Mouse (Mus musculus): ENCODE measurements around the gene Supt6. TPM values are rescaled to one million over a fixed set of nuclear protein-coding genes. Genes with fewer than 3 reads are reported as not detected.
"Not testable (repeated sequence)": the region's sequence is repeated elsewhere in the genome, so short reads cannot be mapped to it uniquely, and the experiment has no call there.

Supt6 gene
- 37.5 and 42.2 TPM in 2 replicates for polyA plus RNA-seq (2016; fragmentation: Nextera tagmentation; extraction: Ambion mirVana)

- WGBS = under 1% methylated on average over 50 of the region's 50 CpGs
These were observed at the start of gene Supt6, which contains the start of gene Sdf2 for GRCm38 (mm10) chr11:78245627-78246317. Gene Supt6, minus strand, starts transcription at chr11:78245987. Gene Sdf2, plus strand, starts transcription at chr11:78245746.

GRCm38 (mm10) chr11:78294585-78294984 lies 48.8 kb upstream of the Supt6 start:
- WGBS = 93% methylated on average over 6 of the region's 6 CpGs

More at GRCm38 (mm10) chr11:78245627-78246317, at the start of gene Supt6, which contains the start of gene Sdf2:
- Histone ChIP-seq H3K9me3 (no peaks in the 10 kb centered on the region), H3K27ac (replicated peaks) (peak within 1 kb of the TSS; percentile 89), H3K9ac (replicated peaks) (peak within 1 kb of the TSS; percentile 84), H3K27me3 (no peaks in the 10 kb centered on the region), H3K4me1 (peaks cover 31% of the 10 kb centered on the region), H3K4me3 (peak within 1 kb of the TSS; percentile 72), H3K4me2 (replicated peaks) (peak within 1 kb of the TSS; percentile 75), H3K36me3 (peaks cover 9% of the 10 kb centered on the region)
- ATAC-seq (ENCODE audit: low FRiP score, low read depth) = peak; percentile 91

GRCm38 (mm10) chr11:78290654-78291053 lies 44.9 kb upstream of the Supt6 start, which contains the start of gene BC030499:
Gene BC030499, plus strand, starts transcription at chr11:78290841.
- Histone ChIP-seq H3K27ac (replicated peaks) (no peak within 1 kb of the TSS), H3K4me1 (no peaks in the 10 kb centered on the region), H3K4me3 (no peak within 1 kb of the TSS), H3K27me3 (no peaks in the 10 kb centered on the region), H3K9me3 (no peaks in the 10 kb centered on the region), H3K9ac (replicated peaks) (no peak within 1 kb of the TSS), H3K36me3 (peaks cover 64% of the 10 kb centered on the region), H3K4me2 (replicated peaks) (no peak within 1 kb of the TSS)
- WGBS = 92% methylated on average over 4 of the region's 4 CpGs
- ATAC-seq (ENCODE audit: low FRiP score, low read depth) = no peak

More at GRCm38 (mm10) chr11:78294585-78294984, 48.8 kb upstream of the Supt6 start:
- H3K4me3 ChIP-seq = no peak overlapping the region
- H3K27ac ChIP-seq (replicated peaks) = no peak overlapping the region
- peaks cover 28% of the 10 kb centered on the region for H3K36me3 ChIP-seq
- H3K4me2 ChIP-seq (replicated peaks) = no peak overlapping the region
- no peak for ATAC-seq (ENCODE audit: low FRiP score, low read depth)
- no peaks in the 10 kb centered on the region for H3K4me1 ChIP-seq
- H3K9me3 ChIP-seq = no peaks in the 10 kb centered on the region
- no peak overlapping the region for H3K9ac ChIP-seq (replicated peaks)
- H3K27me3 ChIP-seq = no peaks in the 10 kb centered on the region

GRCm38 (mm10) chr11:78289146-78289763 lies 43.5 kb upstream of the Supt6 start:
- Histone ChIP-seq H3K9ac (replicated peaks) (no peak overlapping the region), H3K27me3 (no peaks in the 10 kb centered on the region), H3K9me3 (no peaks in the 10 kb centered on the region), H3K36me3 (peaks cover 78% of the 10 kb centered on the region), H3K27ac (replicated peaks) (no peak overlapping the region), H3K4me1 (no peaks in the 10 kb centered on the region), H3K4me2 (replicated peaks) (no peak overlapping the region), H3K4me3 (no peak overlapping the region)
- ATAC-seq (ENCODE audit: low FRiP score, low read depth) = no peak
- WGBS = 92% methylated on average over 7 of the region's 7 CpGs

- Histone ChIP-seq H3K4me1 (no peaks in the 10 kb centered on the region), H3K27ac (replicated peaks) (no peak overlapping the region), H3K9ac (replicated peaks) (no peak overlapping the region), H3K4me3 (no peak overlapping the region), H3K4me2 (replicated peaks) (no peak overlapping the region), H3K9me3 (no peaks in the 10 kb centered on the region), H3K36me3 (peaks cover 95% of the 10 kb centered on the region), H3K27me3 (no peaks in the 10 kb centered on the region)
- WGBS = 90% methylated on average over 4 of the region's 4 CpGs
- ATAC-seq (ENCODE audit: low FRiP score, low read depth) = no peak
These were observed 33.8 kb upstream of the Supt6 start for GRCm38 (mm10) chr11:78279586-78279985.

- H3K4me1 ChIP-seq = no peaks in the 10 kb centered on the region
- no peak for ATAC-seq (ENCODE audit: low FRiP score, low read depth)
- no peak overlapping the region for H3K9ac ChIP-seq (replicated peaks)
- H3K4me2 ChIP-seq (replicated peaks) = no peak overlapping the region
- H3K27ac ChIP-seq (replicated peaks) = no peak overlapping the region
- H3K36me3 ChIP-seq = peaks cover 95% of the 10 kb centered on the region
- no peaks in the 10 kb centered on the region for H3K9me3 ChIP-seq
- no peak overlapping the region for H3K4me3 ChIP-seq
- H3K27me3 ChIP-seq = no peaks in the 10 kb centered on the region
- 90% methylated on average over 7 of the region's 7 CpGs for WGBS
These were observed 33.1 kb upstream of the Supt6 start for GRCm38 (mm10) chr11:78278853-78279252.

GRCm38 (mm10) chr11:78276169-78276568 lies 30.4 kb upstream of the Supt6 start:
- H3K27ac ChIP-seq (replicated peaks); H3K9ac ChIP-seq (replicated peaks); ATAC-seq (ENCODE audit: low FRiP score, low read depth); H3K9me3 ChIP-seq; H3K4me1 ChIP-seq; H3K4me3 ChIP-seq; H3K27me3 ChIP-seq; H3K4me2 ChIP-seq (replicated peaks): not testable (repeated sequence)
- WGBS = 89% methylated on average over 4 of the region's 4 CpGs
- peaks cover 95% of the 10 kb centered on the region for H3K36me3 ChIP-seq

- Histone ChIP-seq H3K9ac (replicated peaks) (no peak overlapping the region), H3K27me3 (no peaks in the 10 kb centered on the region), H3K27ac (replicated peaks) (no peak overlapping the region), H3K4me2 (replicated peaks) (no peak overlapping the region), H3K36me3 (peaks cover 95% of the 10 kb centered on the region), H3K4me1 (no peaks in the 10 kb centered on the region), H3K9me3 (no peaks in the 10 kb centered on the region), H3K4me3 (no peak overlapping the region)
- WGBS = 96% methylated on average over 1 of the region's 1 CpGs
- no peak for ATAC-seq (ENCODE audit: low FRiP score, low read depth)
These were observed 29.8 kb upstream of the Supt6 start for GRCm38 (mm10) chr11:78275596-78275995.

GRCm38 (mm10) chr11:78271986-78272385 lies 26.2 kb upstream of the Supt6 start:
- WGBS = 94% methylated on average over 13 of the region's 13 CpGs
- Histone ChIP-seq H3K4me3 (no peak overlapping the region), H3K9me3 (no peaks in the 10 kb centered on the region), H3K27me3 (no peaks in the 10 kb centered on the region), H3K27ac (replicated peaks) (no peak overlapping the region), H3K36me3 (peaks cover 90% of the 10 kb centered on the region), H3K4me1 (no peaks in the 10 kb centered on the region), H3K4me2 (replicated peaks) (no peak overlapping the region), H3K9ac (replicated peaks) (no peak overlapping the region)
- ATAC-seq (ENCODE audit: low FRiP score, low read depth) = no peak

GRCm38 (mm10) chr11:78265571-78265970 lies 19.8 kb upstream of the Supt6 start:
- H3K9ac ChIP-seq (replicated peaks) = no peak overlapping the region
- WGBS = 91% methylated on average over 6 of the region's 6 CpGs

GRCm38 (mm10) chr11:78262550-78262949 lies 16.8 kb upstream of the Supt6 start:
- ATAC-seq (ENCODE audit: low FRiP score, low read depth) = no peak
- no peak overlapping the region for H3K9ac ChIP-seq (replicated peaks)
- peaks cover 38% of the 10 kb centered on the region for H3K36me3 ChIP-seq
- H3K9me3 ChIP-seq = no peaks in the 10 kb centered on the region
- H3K4me1 ChIP-seq = peaks cover 5% of the 10 kb centered on the region
- H3K27me3 ChIP-seq = peaks cover 11% of the 10 kb centered on the region
- H3K4me3 ChIP-seq = peak overlapping the region; percentile 78
- H3K27ac ChIP-seq (replicated peaks) = no peak overlapping the region
- H3K4me2 ChIP-seq (replicated peaks) = peak overlapping the region; percentile 80
- 6% methylated on average over 8 of the region's 8 CpGs for WGBS

More at GRCm38 (mm10) chr11:78265571-78265970, 19.8 kb upstream of the Supt6 start:
- Histone ChIP-seq H3K27ac (replicated peaks) (no peak overlapping the region), H3K9me3 (no peaks in the 10 kb centered on the region), H3K27me3 (no peaks in the 10 kb centered on the region), H3K4me2 (replicated peaks) (no peak overlapping the region), H3K4me1 (peaks cover 5% of the 10 kb centered on the region), H3K4me3 (no peak overlapping the region), H3K36me3 (peaks cover 64% of the 10 kb centered on the region)
- ATAC-seq (ENCODE audit: low FRiP score, low read depth) = no peak
